Mouse (Mus musculus) cerebellum, adult 2 months (tissue): ENCODE data around the gene B430218F22Rik.

Experiments used
- CTCF ChIP-seq: fragments of 200-500 bp; IDR thresholded peaks from 2 replicates; pipeline ENCODE4 v1.5.1; 2011; ENCODE audit warnings: low read depth, mild to moderate bottlenecking, control low read depth, low read length, moderate library complexity, borderline replicate concordance; ENCODE audit not compliant: insufficient read depth
- POLR2A ChIP-seq: fragments of 200-500 bp; IDR thresholded peaks from 2 replicates; pipeline ENCODE4 v1.6.1; 2011; ENCODE audit warnings: low read length, control low read depth, borderline replicate concordance; ENCODE audit not compliant: insufficient read depth

- TF ChIP-seq CTCF (no peak), POLR2A (no peak)
Measured at GRCm38 (mm10) chr13:118350870-118351269, 35.6 kb upstream of the B430218F22Rik start.
